Mouse (Mus musculus): Measurements from ENCODE around the gene Vmn1r16.
"Not testable (repeated sequence)": the region's sequence is repeated elsewhere in the genome, so short reads cannot be mapped to it uniquely, and the experiment has no call there.

Vmn1r16 gene

GRCm38 (mm10) chr6:57329394-57329793, at the start of gene Vmn1r16:
TSS of gene Vmn1r16 (minus strand) at chr6:57329494.
- no peak for DNase-seq (ENCODE audit: low read depth, low spot score)
- Histone ChIP-seq H3K36me3 (ENCODE audit: control insufficient read depth, insufficient read depth, low read length, poor library complexity, severe bottlenecking) (no peaks in the 10 kb centered on the region), H3K27me3 (ENCODE audit: control insufficient read depth, insufficient read depth, low read length, poor library complexity, severe bottlenecking) (no peaks in the 10 kb centered on the region)

- Histone ChIP-seq H3K36me3 (ENCODE audit: control insufficient read depth, insufficient read depth, low read length, poor library complexity, severe bottlenecking) (no peaks in the 10 kb centered on the region), H3K27me3 (ENCODE audit: control insufficient read depth, insufficient read depth, low read length, poor library complexity, severe bottlenecking) (no peaks in the 10 kb centered on the region)
- no peak for DNase-seq (ENCODE audit: low read depth, low spot score)
These were observed 38.2 kb upstream of the Vmn1r16 start for GRCm38 (mm10) chr6:57367496-57367895.

GRCm38 (mm10) chr6:57365866-57366265, 36.6 kb upstream of the Vmn1r16 start:
- not testable (repeated sequence) for DNase-seq (ENCODE audit: low read depth, low spot score); H3K27me3 ChIP-seq (ENCODE audit: control insufficient read depth, insufficient read depth, low read length, poor library complexity, severe bottlenecking)

GRCm38 (mm10) chr6:57363627-57364026, 34.3 kb upstream of the Vmn1r16 start, which contains the start of gene Vmn1r17:
TSS of gene Vmn1r17 (minus strand) at chr6:57363727.
- Histone ChIP-seq H3K27me3 (ENCODE audit: control insufficient read depth, insufficient read depth, low read length, poor library complexity, severe bottlenecking) (no peaks in the 10 kb centered on the region), H3K36me3 (ENCODE audit: control insufficient read depth, insufficient read depth, low read length, poor library complexity, severe bottlenecking) (no peaks in the 10 kb centered on the region)
- DNase-seq (ENCODE audit: low read depth, low spot score) = no peak

More at GRCm38 (mm10) chr6:57365866-57366265, 36.6 kb upstream of the Vmn1r16 start:
- not testable (repeated sequence) for H3K36me3 ChIP-seq (ENCODE audit: control insufficient read depth, insufficient read depth, low read length, poor library complexity, severe bottlenecking)

- H3K27me3 ChIP-seq (ENCODE audit: control insufficient read depth, insufficient read depth, low read length, poor library complexity, severe bottlenecking) = no peaks in the 10 kb centered on the region
- DNase-seq (ENCODE audit: low read depth, low spot score) = no peak
- no peaks in the 10 kb centered on the region for H3K36me3 ChIP-seq (ENCODE audit: control insufficient read depth, insufficient read depth, low read length, poor library complexity, severe bottlenecking)
These were observed 27.6 kb upstream of the Vmn1r16 start for GRCm38 (mm10) chr6:57356864-57357263.

- no peaks in the 10 kb centered on the region for H3K27me3 ChIP-seq (ENCODE audit: control insufficient read depth, insufficient read depth, low read length, poor library complexity, severe bottlenecking)
These were observed 3.1 kb downstream of the Vmn1r16 start for GRCm38 (mm10) chr6:57326176-57326575.

GRCm38 (mm10) chr6:57278952-57279351, 50.3 kb downstream of the Vmn1r16 start:
- DNase-seq (ENCODE audit: low read depth, low spot score) = no peak
- Histone ChIP-seq H3K36me3 (ENCODE audit: control insufficient read depth, insufficient read depth, low read length, poor library complexity, severe bottlenecking) (no peaks in the 10 kb centered on the region), H3K27me3 (ENCODE audit: control insufficient read depth, insufficient read depth, low read length, poor library complexity, severe bottlenecking) (no peaks in the 10 kb centered on the region)

More at GRCm38 (mm10) chr6:57326176-57326575, 3.1 kb downstream of the Vmn1r16 start:
- no peaks in the 10 kb centered on the region for H3K36me3 ChIP-seq (ENCODE audit: control insufficient read depth, insufficient read depth, low read length, poor library complexity, severe bottlenecking)
- DNase-seq (ENCODE audit: low read depth, low spot score) = no peak

GRCm38 (mm10) chr6:57272517-57272916, 56.8 kb downstream of the Vmn1r16 start:
- Histone ChIP-seq H3K36me3 (ENCODE audit: control insufficient read depth, insufficient read depth, low read length, poor library complexity, severe bottlenecking) (no peaks in the 10 kb centered on the region), H3K27me3 (ENCODE audit: control insufficient read depth, insufficient read depth, low read length, poor library complexity, severe bottlenecking) (no peaks in the 10 kb centered on the region)
- DNase-seq (ENCODE audit: low read depth, low spot score) = no peak

GRCm38 (mm10) chr6:57271881-57272280, 57.4 kb downstream of the Vmn1r16 start:
- H3K27me3 ChIP-seq (ENCODE audit: control insufficient read depth, insufficient read depth, low read length, poor library complexity, severe bottlenecking) = no peaks in the 10 kb centered on the region
- no peaks in the 10 kb centered on the region for H3K36me3 ChIP-seq (ENCODE audit: control insufficient read depth, insufficient read depth, low read length, poor library complexity, severe bottlenecking)
- DNase-seq (ENCODE audit: low read depth, low spot score) = no peak
